Mouse (Mus musculus): ENCODE data around the gene Syt9. TPM values are rescaled to one million over a fixed set of nuclear protein-coding genes. Genes with fewer than 3 reads are reported as not detected.

Gene Syt9
- polyA plus RNA-seq, 1 experiment from 2014 or later: 0.18 TPM

GRCm38 (mm10) chr7:107528169-107528772 lies 157.7 kb downstream of the Syt9 start:
- Histone ChIP-seq H3K9me3 (ENCODE audit: low read length) (no peaks in the 10 kb centered on the region), H3K4me1 (ENCODE audit: insufficient read depth, low read depth, low read length) (no peaks in the 10 kb centered on the region), H3K27me3 (replicated peaks; ENCODE audit: insufficient read depth, low read length) (no peaks in the 10 kb centered on the region), H3K4me2 (replicated peaks; ENCODE audit: low read depth, low read length) (no peak overlapping the region), H3K27ac (ENCODE audit: low read length) (no peak overlapping the region), H3K9ac (replicated peaks; ENCODE audit: low read depth) (no peak overlapping the region), H3K36me3 (ENCODE audit: insufficient read depth, low read length) (no peaks in the 10 kb centered on the region), H3K4me3 (ENCODE audit: low read depth, low read length) (no peak overlapping the region)
- DNase-seq (ENCODE audit: low spot score) (no peak), ATAC-seq (no peak)
- WGBS: 64% methylated on average over 3 of the region's 3 CpGs
- TF ChIP-seq CTCF (IDR thresholded peaks at IDR 0.05) (no peak), EP300 (IDR thresholded peaks at IDR 0.05) (no peak)

GRCm38 (mm10) chr7:107529364-107529763 lies 158.8 kb downstream of the Syt9 start:
- Histone ChIP-seq H3K4me3 (ENCODE audit: low read depth, low read length) (no peak overlapping the region), H3K27me3 (replicated peaks; ENCODE audit: insufficient read depth, low read length) (no peaks in the 10 kb centered on the region), H3K36me3 (ENCODE audit: insufficient read depth, low read length) (no peaks in the 10 kb centered on the region), H3K9me3 (ENCODE audit: low read length) (no peaks in the 10 kb centered on the region), H3K27ac (ENCODE audit: low read length) (no peak overlapping the region), H3K4me1 (ENCODE audit: insufficient read depth, low read depth, low read length) (no peaks in the 10 kb centered on the region), H3K4me2 (replicated peaks; ENCODE audit: low read depth, low read length) (no peak overlapping the region), H3K9ac (replicated peaks; ENCODE audit: low read depth) (no peak overlapping the region)
- DNase-seq (ENCODE audit: low spot score) (no peak), ATAC-seq (no peak)
- no peak for TF ChIP-seq EP300 (IDR thresholded peaks at IDR 0.05)
- TF ChIP-seq CTCF (IDR thresholded peaks at IDR 0.05): no peak
- WGBS: 32% methylated on average over 5 of the region's 5 CpGs

GRCm38 (mm10) chr7:107535311-107535710 lies 164.8 kb downstream of the Syt9 start:
- H3K36me3 ChIP-seq (ENCODE audit: insufficient read depth, low read length): no peaks in the 10 kb centered on the region
- H3K27me3 ChIP-seq (replicated peaks; ENCODE audit: insufficient read depth, low read length): no peaks in the 10 kb centered on the region
- H3K9ac ChIP-seq (replicated peaks; ENCODE audit: low read depth): no peak overlapping the region
- H3K27ac ChIP-seq (ENCODE audit: low read length): no peak overlapping the region
- 75% methylated on average over 4 of the region's 4 CpGs for WGBS
- no peaks in the 10 kb centered on the region for H3K4me1 ChIP-seq (ENCODE audit: insufficient read depth, low read depth, low read length)
- H3K4me3 ChIP-seq (ENCODE audit: low read depth, low read length): no peak overlapping the region
- ATAC-seq (no peak), DNase-seq (ENCODE audit: low spot score) (no peak)
- no peaks in the 10 kb centered on the region for H3K9me3 ChIP-seq (ENCODE audit: low read length)
- TF ChIP-seq EP300 (IDR thresholded peaks at IDR 0.05): no peak
- TF ChIP-seq CTCF (IDR thresholded peaks at IDR 0.05): no peak
- H3K4me2 ChIP-seq (replicated peaks; ENCODE audit: low read depth, low read length): no peak overlapping the region

- H3K9me3 ChIP-seq (ENCODE audit: low read length): no peaks in the 10 kb centered on the region
- no peak overlapping the region for H3K4me2 ChIP-seq (replicated peaks; ENCODE audit: low read depth, low read length)
- WGBS: 59% methylated on average over 6 of the region's 6 CpGs
- no peaks in the 10 kb centered on the region for H3K4me1 ChIP-seq (ENCODE audit: insufficient read depth, low read depth, low read length)
- H3K9ac ChIP-seq (replicated peaks; ENCODE audit: low read depth): no peak overlapping the region
- H3K36me3 ChIP-seq (ENCODE audit: insufficient read depth, low read length): no peaks in the 10 kb centered on the region
- no peak for TF ChIP-seq EP300 (IDR thresholded peaks at IDR 0.05)
- H3K27ac ChIP-seq (ENCODE audit: low read length): no peak overlapping the region
- no peaks in the 10 kb centered on the region for H3K27me3 ChIP-seq (replicated peaks; ENCODE audit: insufficient read depth, low read length)
- no peak overlapping the region for H3K4me3 ChIP-seq (ENCODE audit: low read depth, low read length)
- DNase-seq (ENCODE audit: low spot score) (no peak), ATAC-seq (no peak)
These were observed 166.0 kb downstream of the Syt9 start for GRCm38 (mm10) chr7:107536516-107536915.

GRCm38 (mm10) chr7:107540034-107540433 lies 169.5 kb downstream of the Syt9 start:
- no peak overlapping the region for H3K4me2 ChIP-seq (replicated peaks; ENCODE audit: low read depth, low read length)
- H3K27ac ChIP-seq (ENCODE audit: low read length): no peak overlapping the region
- WGBS: 4% methylated on average over 4 of the region's 4 CpGs
- H3K9ac ChIP-seq (replicated peaks; ENCODE audit: low read depth): no peak overlapping the region
- H3K36me3 ChIP-seq (ENCODE audit: insufficient read depth, low read length): no peaks in the 10 kb centered on the region
- ATAC-seq (no peak), DNase-seq (ENCODE audit: low spot score) (no peak)
- no peaks in the 10 kb centered on the region for H3K4me1 ChIP-seq (ENCODE audit: insufficient read depth, low read depth, low read length)
- TF ChIP-seq EP300 (IDR thresholded peaks at IDR 0.05) (no peak), CTCF (IDR thresholded peaks at IDR 0.05) (no peak)
- no peak overlapping the region for H3K4me3 ChIP-seq (ENCODE audit: low read depth, low read length)
- no peaks in the 10 kb centered on the region for H3K27me3 ChIP-seq (replicated peaks; ENCODE audit: insufficient read depth, low read length)
- no peaks in the 10 kb centered on the region for H3K9me3 ChIP-seq (ENCODE audit: low read length)

- no peaks in the 10 kb centered on the region for H3K9me3 ChIP-seq (ENCODE audit: low read length)
- no peak for ATAC-seq
- no peak overlapping the region for H3K4me2 ChIP-seq (replicated peaks; ENCODE audit: low read depth, low read length)
- H3K4me3 ChIP-seq (ENCODE audit: low read depth, low read length): no peak overlapping the region
- H3K4me1 ChIP-seq (ENCODE audit: insufficient read depth, low read depth, low read length): no peaks in the 10 kb centered on the region
- no peak overlapping the region for H3K9ac ChIP-seq (replicated peaks; ENCODE audit: low read depth)
- H3K36me3 ChIP-seq (ENCODE audit: insufficient read depth, low read length): no peaks in the 10 kb centered on the region
- DNase-seq (ENCODE audit: low spot score): no peak
- no peak for TF ChIP-seq CTCF (IDR thresholded peaks at IDR 0.05)
- TF ChIP-seq EP300 (IDR thresholded peaks at IDR 0.05): no peak
- no peaks in the 10 kb centered on the region for H3K27me3 ChIP-seq (replicated peaks; ENCODE audit: insufficient read depth, low read length)
- WGBS: 68% methylated on average over 1 of the region's 1 CpGs
- H3K27ac ChIP-seq (ENCODE audit: low read length): no peak overlapping the region
These were observed 174.5 kb downstream of the Syt9 start for GRCm38 (mm10) chr7:107545011-107545410.

- ATAC-seq (no peak), DNase-seq (ENCODE audit: low spot score) (no peak)
- Histone ChIP-seq H3K27ac (ENCODE audit: low read length) (no peak overlapping the region), H3K9ac (replicated peaks; ENCODE audit: low read depth) (no peak overlapping the region), H3K36me3 (ENCODE audit: insufficient read depth, low read length) (no peaks in the 10 kb centered on the region), H3K9me3 (ENCODE audit: low read length) (no peaks in the 10 kb centered on the region), H3K4me3 (ENCODE audit: low read depth, low read length) (no peak overlapping the region), H3K27me3 (replicated peaks; ENCODE audit: insufficient read depth, low read length) (no peaks in the 10 kb centered on the region), H3K4me2 (replicated peaks; ENCODE audit: low read depth, low read length) (no peak overlapping the region), H3K4me1 (ENCODE audit: insufficient read depth, low read depth, low read length) (no peaks in the 10 kb centered on the region)
- TF ChIP-seq CTCF (IDR thresholded peaks at IDR 0.05): no peak
- TF ChIP-seq EP300 (IDR thresholded peaks at IDR 0.05): no peak
- 90% methylated on average over 3 of the region's 3 CpGs for WGBS
These were observed 177.3 kb downstream of the Syt9 start for GRCm38 (mm10) chr7:107547872-107548271.

All from lung, postnatal 0 days (tissue).